In the genomic region with DNA sequence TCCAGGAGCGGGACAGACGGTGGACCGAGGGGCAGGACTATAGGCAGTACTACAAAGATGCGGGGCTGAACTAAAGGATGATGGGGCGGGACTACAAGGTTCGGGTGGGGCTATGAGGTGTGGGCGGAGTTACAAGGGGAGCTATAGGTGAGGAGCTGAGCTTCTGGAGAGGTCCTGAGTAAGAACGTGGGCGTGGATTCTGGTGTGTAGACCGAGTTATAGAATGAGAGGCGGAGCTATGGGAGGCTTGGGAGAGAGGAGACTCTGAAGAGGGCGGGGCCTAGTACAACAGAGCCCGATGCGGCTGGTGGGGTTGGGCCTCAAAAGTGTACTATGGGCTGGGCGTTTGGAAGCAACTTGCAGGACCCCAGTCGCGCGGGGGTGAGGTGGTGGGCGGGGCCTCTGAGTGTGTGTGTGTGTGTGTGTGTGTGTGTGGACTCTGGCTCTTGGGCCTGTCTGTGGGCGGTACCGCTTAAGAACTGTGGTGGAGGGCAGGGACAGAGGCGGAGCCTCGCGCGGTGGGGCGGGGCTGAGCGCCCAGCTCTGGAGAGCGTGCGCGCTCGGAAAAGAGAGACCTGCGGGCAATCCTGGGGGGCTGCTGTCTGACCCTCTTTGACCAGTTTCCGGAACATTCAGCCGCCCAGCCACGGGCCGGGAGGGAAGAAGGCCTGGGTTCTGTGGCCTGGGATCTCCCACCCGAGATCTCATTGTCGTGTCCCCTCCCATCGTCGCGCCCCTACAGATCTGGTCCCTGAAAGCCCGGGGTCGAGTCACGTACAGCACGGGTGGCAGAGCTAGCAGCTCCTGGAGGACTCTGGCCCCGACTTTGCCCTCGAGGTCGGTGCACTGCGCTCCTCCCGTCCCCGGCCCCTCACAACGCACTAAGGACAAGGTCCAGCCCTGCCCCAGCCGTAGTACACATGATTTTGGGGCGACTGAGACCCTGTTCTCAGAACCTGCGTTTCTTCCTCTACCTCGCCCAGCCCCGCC, we compare ENCODE assay signal across 1 mouse cellular context.
TF ChIP-seq lines count a peak whose summit lies in the region.

No protein-coding gene starts in this region.

TF ChIP-seq in C2C12, 6 proteins besides CTCF, POLR2A, EP300 and RAD21:
- TF ChIP-seq MYOG (IDR thresholded peaks at IDR 0.05; ENCODE audit: control insufficient read depth, extremely low read depth, insufficient read length) (no peak), MYOD1 (IDR thresholded peaks at IDR 0.05; ENCODE audit: control insufficient read depth, insufficient read length, low read depth) (no peak), CEBPB (IDR thresholded peaks at IDR 0.05; ENCODE audit: low read depth) (no peak), USF1 (IDR thresholded peaks at IDR 0.05; ENCODE audit: low read depth) (no peak), MAX (IDR thresholded peaks at IDR 0.05) (no peak), FOSL1 (IDR thresholded peaks at IDR 0.05; ENCODE audit: insufficient read depth, low read length, poor library complexity, severe bottlenecking) (no peak)
